Mouse (Mus musculus): Measurements from ENCODE around the gene Piwil1. TPM values are rescaled to one million over a fixed set of nuclear protein-coding genes. Genes with fewer than 3 reads are reported as not detected.

Piwil1 gene
- 0.17 and 0.24 TPM in 2 replicates for polyA plus RNA-seq (2016; fragmentation: Nextera tagmentation; extraction: Ambion mirVana)

- 78% methylated on average over 4 of the region's 4 CpGs for WGBS
- no peak for ATAC-seq (ENCODE audit: low FRiP score, low read depth)
- no peaks in the 10 kb centered on the region for H3K27me3 ChIP-seq
- H3K9me3 ChIP-seq: peaks cover 7% of the 10 kb centered on the region; the same call in 1 of the 2 replicates
- H3K9ac ChIP-seq (replicated peaks): no peak within 1 kb of the TSS
- H3K27ac ChIP-seq (replicated peaks): peak within 1 kb of the TSS; percentile 61; the same call in 1 of the 2 replicates
- H3K4me1 ChIP-seq: peaks cover 15% of the 10 kb centered on the region
- no peaks in the 10 kb centered on the region for H3K36me3 ChIP-seq
- H3K4me3 ChIP-seq: no peak within 1 kb of the TSS
- no peak within 1 kb of the TSS for H3K4me2 ChIP-seq (replicated peaks)
These were observed at the start of gene Piwil1 for GRCm38 (mm10) chr5:128702224-128702623. Piwil1 (plus strand) TSS chr5:128702524.

GRCm38 (mm10) chr5:128656496-128657135, 45.7 kb upstream of the Piwil1 start:
- H3K9me3 ChIP-seq: peaks cover 5% of the 10 kb centered on the region; the same call in 1 of the 2 replicates
- H3K9ac ChIP-seq (replicated peaks): no peak overlapping the region
- peak; percentile 63 for ATAC-seq (ENCODE audit: low FRiP score, low read depth)
- H3K4me1 ChIP-seq: peaks cover 13% of the 10 kb centered on the region
- H3K4me2 ChIP-seq (replicated peaks): peak overlapping the region; percentile 34
- H3K27ac ChIP-seq (replicated peaks): peak overlapping the region; percentile 58
- 40% methylated on average over 22 of the region's 22 CpGs for WGBS
- H3K36me3 ChIP-seq: no peaks in the 10 kb centered on the region
- H3K4me3 ChIP-seq: no peak overlapping the region
- H3K27me3 ChIP-seq: no peaks in the 10 kb centered on the region

DNA sequence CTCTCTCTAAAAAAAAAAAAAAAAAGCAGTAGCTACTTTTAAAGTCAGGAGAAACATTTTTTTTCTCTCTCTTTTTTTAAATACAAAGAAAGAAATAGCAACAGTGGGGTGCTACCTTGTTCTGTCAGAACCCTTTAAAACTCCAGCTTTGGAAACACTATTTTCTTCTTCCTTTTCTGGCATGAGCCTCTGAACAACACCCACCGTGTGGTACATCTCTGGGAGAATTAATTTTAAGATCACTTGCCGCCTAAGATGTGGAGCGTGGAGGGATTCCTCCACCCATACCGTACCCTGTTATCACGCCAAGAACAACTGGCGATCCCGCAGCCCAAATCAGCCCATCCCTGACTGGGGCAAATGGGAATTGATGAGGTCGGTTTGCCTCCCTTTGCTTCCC, 42.2 kb upstream of the Piwil1 start:
- Histone ChIP-seq H3K4me2 (replicated peaks) (no peak overlapping the region), H3K36me3 (no peaks in the 10 kb centered on the region), H3K9ac (replicated peaks) (no peak overlapping the region), H3K27ac (replicated peaks) (no peak overlapping the region), H3K27me3 (no peaks in the 10 kb centered on the region), H3K4me1 (peaks cover 10% of the 10 kb centered on the region), H3K9me3 (peaks cover 9% of the 10 kb centered on the region; the same call in 1 of the 2 replicates), H3K4me3 (no peak overlapping the region)
- ATAC-seq (ENCODE audit: low FRiP score, low read depth): no peak
- WGBS: 57% methylated on average over 8 of the region's 8 CpGs

DNA sequence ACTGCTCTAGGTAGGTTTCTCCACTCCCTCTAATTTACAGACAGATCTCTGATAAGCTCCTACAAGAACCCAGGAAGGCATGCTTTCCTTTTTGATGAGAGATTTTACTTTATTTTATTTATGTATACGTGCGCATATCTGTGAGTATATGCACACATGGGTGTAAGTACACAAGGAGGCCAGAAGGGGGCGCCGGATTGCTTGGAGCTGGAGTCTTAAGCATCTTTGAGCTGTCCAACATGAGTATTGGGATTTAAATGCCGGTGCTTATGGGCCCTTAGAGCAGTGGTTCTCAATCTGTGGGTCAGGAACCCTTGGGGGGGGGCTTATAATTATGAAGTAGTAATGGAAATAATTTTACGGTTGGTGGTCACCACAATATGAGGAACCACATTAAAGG, 39.4 kb upstream of the Piwil1 start:
- WGBS: 97% methylated on average over 6 of the region's 6 CpGs

DNA sequence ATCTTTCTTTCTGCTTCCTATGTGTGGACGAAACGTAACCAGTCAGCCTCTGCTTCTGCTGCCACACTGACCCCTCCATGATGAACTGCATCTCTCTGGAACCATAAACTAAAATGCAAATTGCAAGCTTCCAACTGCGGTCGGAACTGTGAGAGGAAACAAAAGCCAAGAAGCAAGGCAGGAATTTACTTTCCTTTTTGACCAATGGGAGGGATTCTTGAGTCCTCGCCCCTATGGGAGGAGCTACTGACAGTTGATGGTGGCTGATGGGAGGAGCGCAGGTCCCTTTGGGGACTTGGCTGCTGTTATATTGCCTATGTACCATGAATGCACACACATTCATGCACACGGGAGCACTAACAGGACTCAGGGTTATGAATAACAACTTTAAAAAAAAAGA, 38.3 kb upstream of the Piwil1 start:
- 81% methylated on average over 7 of the region's 7 CpGs for WGBS
- Histone ChIP-seq H3K9me3 (peaks cover 10% of the 10 kb centered on the region; the same call in 1 of the 2 replicates), H3K4me2 (replicated peaks) (no peak overlapping the region), H3K9ac (replicated peaks) (no peak overlapping the region), H3K27ac (replicated peaks) (no peak overlapping the region), H3K27me3 (no peaks in the 10 kb centered on the region), H3K4me3 (no peak overlapping the region), H3K36me3 (no peaks in the 10 kb centered on the region), H3K4me1 (no peaks in the 10 kb centered on the region)
- ATAC-seq (ENCODE audit: low FRiP score, low read depth): no peak

More for the DNA sequence above, 39.4 kb upstream of the Piwil1 start:
- ATAC-seq (ENCODE audit: low FRiP score, low read depth): no peak
- Histone ChIP-seq H3K4me3 (no peak overlapping the region), H3K4me2 (replicated peaks) (no peak overlapping the region), H3K9ac (replicated peaks) (no peak overlapping the region), H3K27ac (replicated peaks) (no peak overlapping the region), H3K9me3 (peaks cover 10% of the 10 kb centered on the region; the same call in 1 of the 2 replicates), H3K36me3 (no peaks in the 10 kb centered on the region), H3K27me3 (no peaks in the 10 kb centered on the region), H3K4me1 (no peaks in the 10 kb centered on the region)

GRCm38 (mm10) chr5:128665045-128665444, 37.3 kb upstream of the Piwil1 start:
- 92% methylated on average over 1 of the region's 1 CpGs for WGBS

DNA sequence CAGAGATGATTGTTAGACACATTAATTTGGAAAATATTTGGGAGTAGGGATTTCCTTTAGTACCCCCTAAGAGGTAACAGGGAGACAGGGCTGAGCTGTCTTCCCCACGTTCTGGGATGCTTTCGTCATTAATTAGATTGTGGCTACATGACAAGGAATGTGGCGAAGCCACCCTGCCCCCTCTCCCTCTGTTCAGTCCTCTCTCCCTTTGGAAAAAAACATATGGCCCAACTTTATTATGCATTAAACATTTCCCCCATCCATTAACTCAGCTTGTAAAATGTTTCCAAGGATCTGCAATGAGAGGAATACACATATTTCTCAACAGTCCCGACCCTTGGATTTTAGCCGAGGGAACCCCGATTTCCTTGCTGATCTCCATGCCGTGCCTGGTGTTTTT, 35.0 kb upstream of the Piwil1 start:
- H3K4me3 ChIP-seq: no peak overlapping the region
- no peak overlapping the region for H3K4me2 ChIP-seq (replicated peaks)
- no peaks in the 10 kb centered on the region for H3K4me1 ChIP-seq
- 67% methylated on average over 7 of the region's 7 CpGs for WGBS
- H3K27me3 ChIP-seq: no peaks in the 10 kb centered on the region
- no peak for ATAC-seq (ENCODE audit: low FRiP score, low read depth)
- H3K27ac ChIP-seq (replicated peaks): no peak overlapping the region
- H3K9me3 ChIP-seq: peaks cover 10% of the 10 kb centered on the region; the same call in 1 of the 2 replicates
- H3K9ac ChIP-seq (replicated peaks): no peak overlapping the region
- H3K36me3 ChIP-seq: no peaks in the 10 kb centered on the region

More at GRCm38 (mm10) chr5:128665045-128665444, 37.3 kb upstream of the Piwil1 start:
- no peak for ATAC-seq (ENCODE audit: low FRiP score, low read depth)
- Histone ChIP-seq H3K9ac (replicated peaks) (no peak overlapping the region), H3K27me3 (no peaks in the 10 kb centered on the region), H3K4me2 (replicated peaks) (no peak overlapping the region), H3K4me3 (no peak overlapping the region), H3K36me3 (no peaks in the 10 kb centered on the region), H3K27ac (replicated peaks) (no peak overlapping the region), H3K4me1 (no peaks in the 10 kb centered on the region), H3K9me3 (peaks cover 10% of the 10 kb centered on the region; the same call in 1 of the 2 replicates)

- WGBS: 75% methylated on average over 9 of the region's 9 CpGs
- H3K4me2 ChIP-seq (replicated peaks): no peak overlapping the region
- ATAC-seq (ENCODE audit: low FRiP score, low read depth): no peak
These were observed 28.2 kb upstream of the Piwil1 start for GRCm38 (mm10) chr5:128674124-128674523.

GRCm38 (mm10) chr5:128677373-128677772, 25.0 kb upstream of the Piwil1 start:
- Histone ChIP-seq H3K27me3 (no peaks in the 10 kb centered on the region), H3K4me1 (no peaks in the 10 kb centered on the region), H3K9ac (replicated peaks) (no peak overlapping the region), H3K36me3 (no peaks in the 10 kb centered on the region), H3K4me3 (no peak overlapping the region), H3K9me3 (0 out of 2 replicates have a peak, but pooled peaks cover 2% of the 10 kb centered on the region), H3K27ac (replicated peaks) (no peak overlapping the region), H3K4me2 (replicated peaks) (no peak overlapping the region)
- no peak for ATAC-seq (ENCODE audit: low FRiP score, low read depth)
- 90% methylated on average over 4 of the region's 4 CpGs for WGBS

More at GRCm38 (mm10) chr5:128674124-128674523, 28.2 kb upstream of the Piwil1 start:
- no peaks in the 10 kb centered on the region for H3K27me3 ChIP-seq
- H3K4me3 ChIP-seq: no peak overlapping the region
- H3K27ac ChIP-seq (replicated peaks): no peak overlapping the region
- H3K4me1 ChIP-seq: no peaks in the 10 kb centered on the region
- H3K36me3 ChIP-seq: no peaks in the 10 kb centered on the region
- H3K9ac ChIP-seq (replicated peaks): no peak overlapping the region
- H3K9me3 ChIP-seq: 0 out of 2 replicates have a peak, but pooled peaks cover 3% of the 10 kb centered on the region

GRCm38 (mm10) chr5:128677861-128678260, 24.5 kb upstream of the Piwil1 start:
- ATAC-seq (ENCODE audit: low FRiP score, low read depth): no peak
- no peak overlapping the region for H3K4me3 ChIP-seq

DNA sequence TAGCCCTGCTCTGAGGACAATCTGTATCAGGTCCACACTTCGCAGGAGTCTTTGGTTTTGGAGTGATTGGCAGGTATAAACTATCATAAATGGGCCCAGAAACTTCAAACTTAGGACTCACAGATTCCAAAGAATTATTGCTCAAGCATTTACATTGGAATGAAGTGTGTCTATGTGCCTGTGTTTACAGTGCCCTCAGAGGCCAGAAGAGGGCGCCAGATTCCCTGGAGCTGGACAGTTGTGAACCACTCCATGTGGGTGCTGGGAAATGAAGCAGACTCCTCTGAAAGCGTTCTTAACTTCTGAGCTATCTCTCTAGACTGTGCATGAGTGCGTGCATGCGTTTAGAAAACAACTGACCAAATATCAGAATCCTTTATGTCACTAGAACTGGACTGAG, 20.9 kb upstream of the Piwil1 start:
- Histone ChIP-seq H3K27ac (replicated peaks) (no peak overlapping the region), H3K4me1 (peaks cover 11% of the 10 kb centered on the region), H3K9ac (replicated peaks) (no peak overlapping the region), H3K36me3 (no peaks in the 10 kb centered on the region), H3K9me3 (peaks cover 5% of the 10 kb centered on the region), H3K4me3 (no peak overlapping the region), H3K4me2 (replicated peaks) (no peak overlapping the region), H3K27me3 (peaks cover 15% of the 10 kb centered on the region; the same call in 1 of the 2 replicates)
- ATAC-seq (ENCODE audit: low FRiP score, low read depth): no peak
- WGBS: 34% methylated on average over 5 of the region's 5 CpGs

More at GRCm38 (mm10) chr5:128677861-128678260, 24.5 kb upstream of the Piwil1 start:
- Histone ChIP-seq H3K9me3 (no peaks in the 10 kb centered on the region), H3K4me1 (no peaks in the 10 kb centered on the region), H3K4me2 (replicated peaks) (no peak overlapping the region), H3K36me3 (no peaks in the 10 kb centered on the region), H3K9ac (replicated peaks) (no peak overlapping the region), H3K27me3 (peaks cover under 1% of the 10 kb centered on the region; the same call in 1 of the 2 replicates), H3K27ac (replicated peaks) (no peak overlapping the region)
- 83% methylated on average over 6 of the region's 6 CpGs for WGBS

DNA sequence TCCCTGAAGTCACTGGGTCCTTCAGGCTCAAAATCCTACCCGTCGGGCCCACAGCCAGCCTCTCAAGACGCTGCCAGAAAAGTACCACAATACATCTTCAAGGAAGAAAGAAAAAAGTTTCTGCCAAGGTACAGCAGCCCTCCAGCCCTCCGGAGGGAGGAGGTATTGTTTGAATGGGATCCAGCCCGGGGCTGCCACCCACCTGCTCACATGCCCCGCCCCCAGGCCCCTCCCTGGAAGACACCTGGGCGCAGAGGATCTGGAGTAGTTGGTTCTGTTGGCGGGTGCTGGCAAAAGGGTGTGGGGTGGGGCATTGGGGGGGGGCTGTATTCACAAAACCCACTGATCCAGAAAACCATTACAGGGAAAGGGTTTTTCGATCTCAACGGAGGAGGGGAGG, 18.1 kb upstream of the Piwil1 start:
- H3K36me3 ChIP-seq: no peaks in the 10 kb centered on the region
- no peak for ATAC-seq (ENCODE audit: low FRiP score, low read depth)

More for the DNA sequence above, 18.1 kb upstream of the Piwil1 start:
- peaks cover 18% of the 10 kb centered on the region for H3K9me3 ChIP-seq
- no peak overlapping the region; the same call in 1 of the 2 replicates for H3K27ac ChIP-seq (replicated peaks)
- H3K9ac ChIP-seq (replicated peaks): no peak overlapping the region
- WGBS: 9% methylated on average over 10 of the region's 10 CpGs
- H3K27me3 ChIP-seq: peaks cover 15% of the 10 kb centered on the region; the same call in 1 of the 2 replicates
- H3K4me2 ChIP-seq (replicated peaks): peak overlapping the region; percentile 39
- H3K4me3 ChIP-seq: no peak overlapping the region
- H3K4me1 ChIP-seq: peaks cover 11% of the 10 kb centered on the region
